Mouse (Mus musculus) hindbrain, postnatal 0 days (tissue): ENCODE data around the gene Il1f10. TPM values are rescaled to one million over a fixed set of nuclear protein-coding genes. Genes with fewer than 3 reads are reported as not detected.

ENCODE experiments used
- ATAC-seq: fragments of 200-750 bp; cut with Nextera tagmentation; 2 replicates; pipeline ENCODE4 v1.8.0; 2017; ENCODE audit warnings: mild to moderate bottlenecking, moderate TSS enrichment, moderate library complexity
- DNase-seq: peaks from one replicate; pipeline ENCODE4 v3.0.0-alpha.2; 2015; ENCODE audit warnings: low spot score
- H3K27ac ChIP-seq: fragments of 300-500 bp; sonication (generic); 2 replicates; pipeline ENCODE4 v1.5.1; 2014; ENCODE audit warnings: mild to moderate bottlenecking
- H3K27me3 ChIP-seq: fragments of 300-500 bp; sonication (generic); 2 replicates; pipeline ENCODE4 v1.6.1; 2014; ENCODE audit warnings: low read length, mixed read lengths; ENCODE audit not compliant: insufficient read depth
- H3K36me3 ChIP-seq: fragments of 300-500 bp; sonication (generic); 2 replicates; pipeline ENCODE4 v1.6.1; 2014; ENCODE audit warnings: low read length, mixed read lengths; ENCODE audit not compliant: insufficient read depth
- H3K4me1 ChIP-seq: fragments of 300-500 bp; sonication (generic); 2 replicates; pipeline ENCODE4 v1.6.1; 2014; ENCODE audit warnings: antibody characterized with exemption, low read length, mixed read lengths; ENCODE audit not compliant: insufficient read depth
- H3K4me2 ChIP-seq: fragments of 300-500 bp; sonication (generic); 2 replicates; pipeline ENCODE4 v1.6.1; 2014; ENCODE audit warnings: low read depth, mild to moderate bottlenecking, low read length, moderate library complexity, mixed read lengths
- H3K4me3 ChIP-seq: fragments of 300-500 bp; sonication (generic); 2 replicates; pipeline ENCODE4 v1.5.1; 2014; ENCODE audit warnings: low read length
- H3K9ac ChIP-seq: fragments of 300-500 bp; sonication (generic); replicated peaks from 2 replicates; pipeline ENCODE4 v1.6.1; 2014; ENCODE audit warnings: mild to moderate bottlenecking, low read length, moderate library complexity, mixed read lengths
- H3K9me3 ChIP-seq: fragments of 300-500 bp; sonication (generic); 2 replicates; pipeline ENCODE4 v1.6.1; 2016; ENCODE audit warnings: low read length, mixed read lengths
- CTCF ChIP-seq: IDR thresholded peaks from 2 replicates; pipeline ENCODE4 v1.5.1; 2016; ENCODE audit warnings: antibody characterized with exemption, control low read depth, low read depth
- WGBS: fragments of 180-500 bp; shearing (Covaris S2); extraction: QIAGEN DNeasy Blood & Tissue Kit; methylation state at CpG from one replicate; pipeline ENCODE4 v1.1.7; 2014; 5-methylcytosine and 5-hydroxymethylcytosine counted together
- polyA plus RNA-seq: library from polyadenylated mRNA; unstranded; fragments of >200 nt; fragmentation: Nextera tagmentation; extraction: Ambion mirVana; gene quantifications from 2 replicates; pipeline ENCODE4 v1.2.1, GENCODE M21; 2015
- total RNA-seq: library from RNA; depleted of rRNA; stranded (reverse); fragments of >200 nt; gene quantifications from 2 replicates; pipeline ENCODE4 v1.2.3, GENCODE M21; 2014; rRNA removed

Gene Il1f10
- total and polyA plus RNA-seq, 2 experiments from 2014 or later: not detected

- no peak overlapping the region for H3K9ac ChIP-seq
- H3K27ac ChIP-seq: no peak overlapping the region
- no peak overlapping the region for H3K4me3 ChIP-seq
- 74% methylated on average over 6 of the region's 6 CpGs for WGBS
- no peaks in the 10 kb centered on the region for H3K9me3 ChIP-seq
- no peak overlapping the region for H3K4me2 ChIP-seq
- ATAC-seq (no peak), DNase-seq (no peak)
- no peaks in the 10 kb centered on the region for H3K36me3 ChIP-seq
- no peaks in the 10 kb centered on the region for H3K4me1 ChIP-seq
- H3K27me3 ChIP-seq: no peaks in the 10 kb centered on the region
- no peak for TF ChIP-seq CTCF
Observed at GRCm38 (mm10) chr2:24311302-24312001, 20.5 kb downstream of the Il1f10 start.

GRCm38 (mm10) chr2:24316919-24317318 is 25.9 kb downstream of the Il1f10 start:
- no peak for TF ChIP-seq CTCF
- H3K4me3 ChIP-seq: no peak overlapping the region
- no peak overlapping the region for H3K9ac ChIP-seq
- no peaks in the 10 kb centered on the region for H3K9me3 ChIP-seq
- H3K36me3 ChIP-seq: no peaks in the 10 kb centered on the region
- no peaks in the 10 kb centered on the region for H3K4me1 ChIP-seq
- no peak for ATAC-seq
- DNase-seq: no peak
- H3K27ac ChIP-seq: no peak overlapping the region
- 91% methylated on average over 1 of the region's 1 CpGs for WGBS
- no peaks in the 10 kb centered on the region for H3K27me3 ChIP-seq
- H3K4me2 ChIP-seq: no peak overlapping the region

- Histone ChIP-seq H3K9me3 (no peaks in the 10 kb centered on the region), H3K4me3 (no peak overlapping the region), H3K36me3 (no peaks in the 10 kb centered on the region), H3K4me2 (no peak overlapping the region), H3K27me3 (no peaks in the 10 kb centered on the region), H3K27ac (no peak overlapping the region), H3K9ac (no peak overlapping the region), H3K4me1 (no peaks in the 10 kb centered on the region)
- no peak for TF ChIP-seq CTCF
- WGBS: 84% methylated on average over 4 of the region's 4 CpGs
- ATAC-seq (no peak), DNase-seq (no peak)
Observed at GRCm38 (mm10) chr2:24317919-24318598, 27.1 kb downstream of the Il1f10 start.

- DNase-seq (no peak), ATAC-seq (no peak)
- WGBS: 62% methylated on average over 3 of the region's 3 CpGs
- TF ChIP-seq CTCF: no peak
- no peaks in the 10 kb centered on the region for H3K9me3 ChIP-seq
- H3K9ac ChIP-seq: no peak overlapping the region
- H3K27me3 ChIP-seq: no peaks in the 10 kb centered on the region
- H3K4me3 ChIP-seq: no peak overlapping the region
- no peak overlapping the region for H3K4me2 ChIP-seq
- no peaks in the 10 kb centered on the region for H3K4me1 ChIP-seq
- no peak overlapping the region for H3K27ac ChIP-seq
- no peaks in the 10 kb centered on the region for H3K36me3 ChIP-seq
Observed at GRCm38 (mm10) chr2:24335333-24335732, 44.3 kb downstream of the Il1f10 start.

- no peak within 1 kb of the TSS for H3K4me2 ChIP-seq
- H3K9me3 ChIP-seq: no peaks in the 10 kb centered on the region
- H3K36me3 ChIP-seq: no peaks in the 10 kb centered on the region
- 81% methylated on average over 2 of the region's 2 CpGs for WGBS
- no peak for ATAC-seq
- DNase-seq: no peak
- no peaks in the 10 kb centered on the region for H3K27me3 ChIP-seq
- no peak within 1 kb of the TSS for H3K4me3 ChIP-seq
- H3K4me1 ChIP-seq: no peaks in the 10 kb centered on the region
- no peak within 1 kb of the TSS for H3K9ac ChIP-seq
- H3K27ac ChIP-seq: no peak within 1 kb of the TSS
- no peak for TF ChIP-seq CTCF
Observed at GRCm38 (mm10) chr2:24336545-24336944, 45.5 kb downstream of the Il1f10 start, which contains the start of gene Il1rn. TSS of gene Il1rn (plus strand) at chr2:24336853.

- no peak for DNase-seq
- Histone ChIP-seq H3K9me3 (no peaks in the 10 kb centered on the region), H3K36me3 (no peaks in the 10 kb centered on the region), H3K4me1 (no peaks in the 10 kb centered on the region), H3K4me3 (no peak overlapping the region), H3K9ac (no peak overlapping the region), H3K27me3 (no peaks in the 10 kb centered on the region), H3K27ac (no peak overlapping the region), H3K4me2 (no peak overlapping the region)
- 71% methylated on average over 3 of the region's 3 CpGs for WGBS
- no peak for TF ChIP-seq CTCF
- ATAC-seq: no peak
Observed at GRCm38 (mm10) chr2:24341395-24341885, 50.4 kb downstream of the Il1f10 start.

Other genes starting within 250 kb of the Il1f10 start
- 13.5 and 14.2 TPM in 2 replicates for gene Hnmt, start 241.8 kb upstream of the Il1f10 start, total RNA-seq
- gene Hnmt, start 241.8 kb upstream of the Il1f10 start, polyA plus RNA-seq: 28.4 and 31.1 TPM in 2 replicates
- not detected in 2 replicates for gene Tbpl2, start 194.6 kb upstream of the Il1f10 start, total RNA-seq
- gene Tbpl2, start 194.6 kb upstream of the Il1f10 start, polyA plus RNA-seq: not detected in 2 replicates
- gene Il1f8, start 138.0 kb upstream of the Il1f10 start, total RNA-seq: not detected in 2 replicates
- gene Il1f8, start 138.0 kb upstream of the Il1f10 start, polyA plus RNA-seq: not detected in 2 replicates
- gene Il1f9, start 104.7 kb upstream of the Il1f10 start, total RNA-seq: not detected in 2 replicates
- gene Il1f9, start 104.7 kb upstream of the Il1f10 start, polyA plus RNA-seq: not detected in 2 replicates
- not detected in 2 replicates for gene Il1f6, start 75.8 kb upstream of the Il1f10 start, total RNA-seq
- gene Il1f6, start 75.8 kb upstream of the Il1f10 start, polyA plus RNA-seq: not detected in 2 replicates
- not detected in 2 replicates for gene Il1f5, start 14.2 kb upstream of the Il1f10 start, total RNA-seq
- not detected in 2 replicates for gene Il1f5, start 14.2 kb upstream of the Il1f10 start, polyA plus RNA-seq
- not detected in 2 replicates for gene Il1rn, start 45.7 kb downstream of the Il1f10 start, total RNA-seq
- 0.13 and 0.16 TPM in 2 replicates for gene Il1rn, start 45.7 kb downstream of the Il1f10 start, polyA plus RNA-seq
- gene Psd4, start 76.4 kb downstream of the Il1f10 start, total RNA-seq: 1.3 and 7.0 TPM in 2 replicates
- gene Psd4, start 76.4 kb downstream of the Il1f10 start, polyA plus RNA-seq: 0.71 and 1.2 TPM in 2 replicates
- gene Pax8, start 184.4 kb downstream of the Il1f10 start, total RNA-seq: 32.0 and 44.4 TPM in 2 replicates
- 14.8 and 16.3 TPM in 2 replicates for gene Pax8, start 184.4 kb downstream of the Il1f10 start, polyA plus RNA-seq